Mouse (Mus musculus) kidney, postnatal 0 days (tissue): ENCODE results near the gene Cmip. TPM values are rescaled to one million over a fixed set of nuclear protein-coding genes. Genes with fewer than 3 reads are reported as not detected.

Experiments used
- ATAC-seq: fragments of 200-750 bp; cut with Nextera tagmentation; replicated peaks from 2 replicates; pipeline ENCODE4 v1.8.0; 2017; ENCODE audit warnings: low read depth, moderate number of reproducible peaks, moderate TSS enrichment, moderate library complexity; ENCODE audit not compliant: low FRiP score
- DNase-seq: peaks from one replicate; pipeline ENCODE4 v3.0.0-alpha.2; 2016; ENCODE audit warnings: low spot score
- H3K27ac ChIP-seq: fragments of 300-500 bp; sonication (generic); 2 replicates; pipeline ENCODE4 v1.5.1; 2014; ENCODE audit warnings: mild to moderate bottlenecking
- H3K27me3 ChIP-seq: fragments of 300-500 bp; sonication (generic); 2 replicates; pipeline ENCODE4 v1.6.1; 2014; ENCODE audit warnings: low read length, mixed read lengths; ENCODE audit not compliant: insufficient read depth
- H3K36me3 ChIP-seq: fragments of 300-500 bp; sonication (generic); 2 replicates; pipeline ENCODE4 v1.6.1; 2014; ENCODE audit warnings: low read length, mixed read lengths; ENCODE audit not compliant: insufficient read depth
- H3K4me1 ChIP-seq: fragments of 300-500 bp; sonication (generic); replicated peaks from 2 replicates; pipeline ENCODE4 v1.6.1; 2014; ENCODE audit warnings: antibody characterized with exemption, low read length, mixed read lengths; ENCODE audit not compliant: insufficient read depth
- H3K4me2 ChIP-seq: fragments of 300-500 bp; sonication (generic); 2 replicates; pipeline ENCODE4 v1.6.1; 2014; ENCODE audit warnings: mild to moderate bottlenecking, low read length, moderate library complexity, mixed read lengths
- H3K4me3 ChIP-seq: fragments of 300-500 bp; sonication (generic); replicated peaks from 2 replicates; pipeline ENCODE4 v1.5.1; 2014; ENCODE audit warnings: low read depth, low read length
- H3K9ac ChIP-seq: fragments of 300-500 bp; sonication (generic); 2 replicates; pipeline ENCODE4 v1.6.1; 2014; ENCODE audit warnings: low read depth, low read length
- H3K9me3 ChIP-seq: fragments of 300-500 bp; sonication (generic); replicated peaks from 2 replicates; pipeline ENCODE4 v1.6.1; 2016; ENCODE audit warnings: low read length, inconsistent platforms, mixed read lengths
- CTCF ChIP-seq: IDR thresholded peaks from 2 replicates; pipeline ENCODE4 v1.5.1; 2016; ENCODE audit warnings: antibody characterized with exemption, low read depth, mild to moderate bottlenecking, moderate library complexity
- WGBS: fragments of 180-500 bp; shearing (Covaris S2); extraction: QIAGEN DNeasy Blood & Tissue Kit; methylation state at CpG from one replicate; pipeline ENCODE4 v1.1.7; 2014; 5-methylcytosine and 5-hydroxymethylcytosine counted together
- polyA plus RNA-seq: library from polyadenylated mRNA; unstranded; fragments of >200 nt; fragmentation: Nextera tagmentation; extraction: Ambion mirVana; gene quantifications from 2 replicates; pipeline ENCODE4 v1.2.1, GENCODE M21; 2015

Gene Cmip
- polyA plus RNA-seq, 1 experiment from 2014 or later: 36.8 TPM

DNA sequence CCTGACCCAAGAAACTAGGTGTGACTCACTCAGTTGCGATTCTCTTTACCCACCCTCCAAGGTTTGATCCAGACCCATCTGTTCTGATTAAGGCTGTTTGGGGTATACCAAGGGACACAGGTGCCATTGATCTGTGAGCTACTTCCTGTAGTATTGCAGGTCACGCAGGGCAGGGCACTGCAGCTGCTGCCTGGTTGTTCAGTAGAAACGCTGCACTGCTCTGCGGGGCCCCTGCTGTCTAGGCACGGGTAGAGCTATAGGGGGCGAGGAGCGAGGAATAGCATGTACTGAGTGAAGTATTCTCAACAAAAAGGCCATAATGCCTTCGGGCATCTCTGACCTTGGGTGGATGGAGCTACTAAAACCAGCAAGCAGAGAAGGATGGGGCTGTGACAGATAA is 175.2 kb downstream of the Cmip start:
- no peak overlapping the region for H3K27ac ChIP-seq
- no peak for TF ChIP-seq CTCF
- peaks cover 68% of the 10 kb centered on the region for H3K36me3 ChIP-seq
- no peak for DNase-seq
- 87% methylated on average over 8 of the region's 8 CpGs for WGBS
- no peak for ATAC-seq
- H3K4me3 ChIP-seq: no peak overlapping the region
- no peaks in the 10 kb centered on the region for H3K27me3 ChIP-seq
- no peak overlapping the region for H3K4me2 ChIP-seq
- H3K9me3 ChIP-seq: no peaks in the 10 kb centered on the region
- no peaks in the 10 kb centered on the region for H3K4me1 ChIP-seq
- no peak overlapping the region for H3K9ac ChIP-seq

- WGBS: 74% methylated on average over 10 of the region's 10 CpGs
- no peak overlapping the region for H3K27ac ChIP-seq
- H3K4me1 ChIP-seq: no peaks in the 10 kb centered on the region
- H3K9ac ChIP-seq: no peak overlapping the region
- H3K4me3 ChIP-seq: no peak overlapping the region
- DNase-seq (no peak), ATAC-seq (no peak)
- no peak overlapping the region for H3K4me2 ChIP-seq
- H3K36me3 ChIP-seq: peaks cover 62% of the 10 kb centered on the region
- H3K9me3 ChIP-seq: no peaks in the 10 kb centered on the region
- H3K27me3 ChIP-seq: no peaks in the 10 kb centered on the region
- TF ChIP-seq CTCF: no peak
Measured at GRCm38 (mm10) chr8:117433968-117434367, 177.1 kb downstream of the Cmip start.

GRCm38 (mm10) chr8:117436786-117437185 is 179.9 kb downstream of the Cmip start:
- H3K9me3 ChIP-seq: no peaks in the 10 kb centered on the region
- no peaks in the 10 kb centered on the region for H3K4me1 ChIP-seq
- DNase-seq (no peak), ATAC-seq (no peak)
- no peak overlapping the region for H3K9ac ChIP-seq
- no peak overlapping the region for H3K27ac ChIP-seq
- no peak overlapping the region for H3K4me3 ChIP-seq
- H3K36me3 ChIP-seq: peaks cover 38% of the 10 kb centered on the region
- H3K4me2 ChIP-seq: no peak overlapping the region
- WGBS: 97% methylated on average over 15 of the region's 15 CpGs
- no peak for TF ChIP-seq CTCF
- H3K27me3 ChIP-seq: no peaks in the 10 kb centered on the region

GRCm38 (mm10) chr8:117437616-117438015 is 180.8 kb downstream of the Cmip start:
- Histone ChIP-seq H3K4me2 (no peak overlapping the region), H3K9ac (no peak overlapping the region), H3K9me3 (no peaks in the 10 kb centered on the region), H3K27me3 (no peaks in the 10 kb centered on the region), H3K27ac (no peak overlapping the region), H3K36me3 (peaks cover 38% of the 10 kb centered on the region), H3K4me3 (no peak overlapping the region), H3K4me1 (no peaks in the 10 kb centered on the region)
- ATAC-seq (no peak), DNase-seq (no peak)
- TF ChIP-seq CTCF: no peak
- 45% methylated on average over 5 of the region's 5 CpGs for WGBS

DNA sequence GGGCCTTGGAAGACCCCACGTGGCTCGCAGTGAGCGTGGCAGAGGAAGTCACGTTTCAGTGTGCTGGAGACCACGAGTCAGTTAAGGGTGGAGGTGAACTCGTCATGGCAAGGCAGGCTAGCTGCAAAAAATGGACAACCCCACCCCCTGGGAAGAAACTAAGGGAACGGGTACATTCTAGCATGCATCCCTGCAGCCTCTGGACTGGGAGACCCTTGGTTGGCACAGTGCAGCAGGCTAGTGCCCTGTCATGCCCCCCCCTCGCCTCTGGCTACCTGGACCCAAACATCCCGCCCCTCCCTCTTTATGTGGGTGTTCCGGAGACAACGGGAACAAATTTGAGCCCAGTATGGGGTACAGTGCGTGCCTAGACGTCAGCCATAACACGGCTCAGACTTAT is 183.5 kb downstream of the Cmip start:
- H3K27me3 ChIP-seq: no peaks in the 10 kb centered on the region
- TF ChIP-seq CTCF: no peak
- DNase-seq (no peak), ATAC-seq (no peak)
- 87% methylated on average over 14 of the region's 14 CpGs for WGBS
- no peaks in the 10 kb centered on the region for H3K4me1 ChIP-seq
- H3K4me2 ChIP-seq: no peak overlapping the region
- H3K4me3 ChIP-seq: no peak overlapping the region
- H3K36me3 ChIP-seq: peaks cover 26% of the 10 kb centered on the region; the same call in 1 of the 2 replicates
- no peak overlapping the region for H3K9ac ChIP-seq
- H3K9me3 ChIP-seq: no peaks in the 10 kb centered on the region
- no peak overlapping the region for H3K27ac ChIP-seq

GRCm38 (mm10) chr8:117440759-117441158 is 183.9 kb downstream of the Cmip start:
- WGBS: 79% methylated on average over 6 of the region's 6 CpGs
- no peak overlapping the region for H3K27ac ChIP-seq
- no peak overlapping the region for H3K9ac ChIP-seq
- H3K4me3 ChIP-seq: no peak overlapping the region
- DNase-seq (no peak), ATAC-seq (no peak)
- H3K4me2 ChIP-seq: no peak overlapping the region
- H3K9me3 ChIP-seq: no peaks in the 10 kb centered on the region
- H3K27me3 ChIP-seq: no peaks in the 10 kb centered on the region
- H3K4me1 ChIP-seq: no peaks in the 10 kb centered on the region
- TF ChIP-seq CTCF: no peak
- H3K36me3 ChIP-seq: peaks cover 22% of the 10 kb centered on the region; the same call in 1 of the 2 replicates

DNA sequence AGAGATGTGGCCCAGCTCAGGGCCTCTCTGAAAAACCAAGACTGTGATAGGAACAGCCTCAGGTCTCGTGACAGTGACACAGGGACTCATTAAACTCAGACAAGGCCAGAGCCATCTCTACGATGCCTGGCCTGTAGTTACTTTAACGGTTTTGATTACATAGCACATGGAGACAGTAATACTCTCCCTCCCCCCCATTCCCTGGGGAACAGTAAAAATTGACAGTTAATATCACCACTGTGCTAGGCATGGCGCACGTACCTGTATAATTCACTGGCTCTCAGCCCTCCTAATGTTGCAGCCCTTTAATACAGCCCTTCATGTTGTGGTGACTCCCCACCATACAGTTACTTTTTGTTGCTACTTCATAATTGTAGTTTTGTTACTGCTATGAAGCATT is 188.6 kb downstream of the Cmip start:
- 74% methylated on average over 5 of the region's 5 CpGs for WGBS
- DNase-seq: no peak
- Histone ChIP-seq H3K27me3 (no peaks in the 10 kb centered on the region), H3K27ac (no peak overlapping the region), H3K36me3 (peaks cover 38% of the 10 kb centered on the region; the same call in 1 of the 2 replicates), H3K4me3 (no peak overlapping the region), H3K4me1 (no peaks in the 10 kb centered on the region), H3K4me2 (no peak overlapping the region), H3K9me3 (no peaks in the 10 kb centered on the region), H3K9ac (no peak overlapping the region)
- ATAC-seq: no peak
- TF ChIP-seq CTCF: no peak
